Mouse (Mus musculus) liver, postnatal 0 days (tissue): Measurements from ENCODE around the gene Ints13. TPM values are rescaled to one million over a fixed set of nuclear protein-coding genes. Genes with fewer than 3 reads are reported as not detected.

Experiments used
- ATAC-seq: fragments of 200-750 bp; cut with Nextera tagmentation; 2 replicates; pipeline ENCODE4 v1.8.0; 2017; ENCODE audit warnings: mild to moderate bottlenecking, moderate library complexity
- DNase-seq: peaks from one replicate; pipeline ENCODE4 v3.0.0-alpha.2; 2016
- H3K27ac ChIP-seq: fragments of 300-500 bp; sonication (generic); 2 replicates; pipeline ENCODE4 v1.5.1; 2014; ENCODE audit warnings: antibody characterized with exemption, moderate library complexity, mild to moderate bottlenecking, low read depth
- H3K27me3 ChIP-seq: fragments of 300-500 bp; sonication (generic); 2 replicates; pipeline ENCODE4 v1.6.1; 2014; ENCODE audit warnings: low read length, control low read depth, mixed read lengths; ENCODE audit not compliant: insufficient read depth
- H3K36me3 ChIP-seq: fragments of 300-500 bp; sonication (generic); replicated peaks from 2 replicates; pipeline ENCODE4 v1.6.1; 2014; ENCODE audit warnings: mild to moderate bottlenecking, control low read depth, low read length, moderate library complexity, mixed read lengths; ENCODE audit not compliant: insufficient read depth
- H3K4me1 ChIP-seq: fragments of 300-500 bp; sonication (generic); 2 replicates; pipeline ENCODE4 v1.6.1; 2014; ENCODE audit warnings: antibody characterized with exemption, mild to moderate bottlenecking, control low read depth; ENCODE audit not compliant: insufficient read depth
- H3K4me2 ChIP-seq: fragments of 300-500 bp; sonication (generic); 2 replicates; pipeline ENCODE4 v1.6.1; 2014; ENCODE audit warnings: low read depth, mild to moderate bottlenecking, low read length, moderate library complexity, mixed read lengths
- H3K4me3 ChIP-seq: fragments of 300-500 bp; sonication (generic); 2 replicates; pipeline ENCODE4 v1.5.1; 2014; ENCODE audit warnings: low read depth, low read length
- H3K9ac ChIP-seq: fragments of 300-500 bp; sonication (generic); replicated peaks from 2 replicates; pipeline ENCODE4 v1.6.1; 2014; ENCODE audit warnings: mild to moderate bottlenecking, moderate library complexity
- H3K9me3 ChIP-seq: fragments of 300-500 bp; sonication (generic); 2 replicates; pipeline ENCODE4 v1.6.1; 2016; ENCODE audit warnings: mild to moderate bottlenecking, control low read depth, low read length, mixed read lengths
- CTCF ChIP-seq: sonication (generic); IDR thresholded peaks from 2 replicates; pipeline ENCODE4 v1.5.1; 2016; ENCODE audit warnings: antibody characterized with exemption, low read depth
- EP300 ChIP-seq: IDR thresholded peaks from 2 replicates; pipeline ENCODE4 v1.6.1; 2016; ENCODE audit warnings: antibody characterized with exemption, low read depth, mild to moderate bottlenecking
- WGBS: fragments of 180-500 bp; shearing (Covaris S2); extraction: QIAGEN DNeasy Blood & Tissue Kit; methylation state at CpG from one replicate; pipeline ENCODE4 v1.1.7; 2014; ENCODE audit not compliant: insufficient replicate concordance; 5-methylcytosine and 5-hydroxymethylcytosine counted together
- polyA plus RNA-seq: library from polyadenylated mRNA; unstranded; fragments of >200 nt; fragmentation: Nextera tagmentation; extraction: Ambion mirVana; gene quantifications from 2 replicates; pipeline ENCODE4 v1.2.1, GENCODE M21; 2015

Ints13 gene
- polyA plus RNA-seq, 1 experiment from 2014 or later: 17.6 TPM

GRCm38 (mm10) chr6:146500771-146501170 is 76.9 kb downstream of the Ints13 start:
- H3K27me3 ChIP-seq: no peaks in the 10 kb centered on the region
- H3K9ac ChIP-seq: peak overlapping the region; percentile 75
- peaks cover 18% of the 10 kb centered on the region for H3K4me1 ChIP-seq
- TF ChIP-seq CTCF: no peak
- TF ChIP-seq EP300: no peak
- H3K27ac ChIP-seq: peak overlapping the region; percentile 94
- H3K36me3 ChIP-seq: no peaks in the 10 kb centered on the region
- no peak for DNase-seq
- no peaks in the 10 kb centered on the region for H3K9me3 ChIP-seq
- 46% methylated on average over 5 of the region's 5 CpGs for WGBS
- ATAC-seq: no peak
- H3K4me2 ChIP-seq: peak overlapping the region; percentile 93
- H3K4me3 ChIP-seq: peak overlapping the region; percentile 65

DNA sequence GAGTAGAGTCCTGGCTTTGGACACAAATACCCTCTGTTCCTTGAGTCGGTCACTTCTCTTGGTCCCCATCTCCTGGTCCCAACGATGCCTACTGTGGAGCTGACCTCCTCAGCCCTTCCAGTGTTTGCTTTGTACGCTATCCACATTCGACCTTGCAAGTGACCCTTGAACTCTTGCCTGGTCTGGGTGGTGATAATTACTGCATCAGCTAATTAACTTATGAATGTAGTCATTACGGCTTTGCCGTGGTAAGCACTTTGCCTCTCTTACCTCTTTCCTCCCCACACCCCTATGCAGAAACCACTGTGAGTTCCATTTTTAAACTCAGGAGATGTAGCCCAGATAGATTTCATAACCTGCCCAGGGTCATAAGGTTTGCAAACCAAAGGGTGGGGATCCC is 77.4 kb downstream of the Ints13 start:
- Histone ChIP-seq H3K27ac (peak overlapping the region; percentile 94; the same call in 1 of the 2 replicates), H3K36me3 (no peaks in the 10 kb centered on the region), H3K4me3 (0 out of 2 replicates have a peak overlapping the region, but pooled peaks have one; percentile 65), H3K27me3 (no peaks in the 10 kb centered on the region), H3K9me3 (no peaks in the 10 kb centered on the region), H3K4me1 (peaks cover 19% of the 10 kb centered on the region), H3K9ac (no peak overlapping the region), H3K4me2 (peak overlapping the region; percentile 93)
- TF ChIP-seq CTCF: no peak
- no peak for TF ChIP-seq EP300
- WGBS: 58% methylated on average over 6 of the region's 6 CpGs
- DNase-seq: no peak
- ATAC-seq: no peak

Other genes starting within 250 kb of the Ints13 start
- 13.8 and 15.2 TPM in 2 replicates for gene Itpr2, start 75.6 kb downstream of the Ints13 start, polyA plus RNA-seq
- 69.7 and 71.6 TPM in 2 replicates for gene Fgfr1op2, start 632 bp downstream of the Ints13 start, polyA plus RNA-seq
- gene Med21, start 64.7 kb upstream of the Ints13 start, polyA plus RNA-seq: 52.2 and 53.8 TPM in 2 replicates
- 19.7 and 21.2 TPM in 2 replicates for gene Tm7sf3, start 65.0 kb upstream of the Ints13 start, polyA plus RNA-seq
- 4.0 and 4.5 TPM in 2 replicates for gene Stk38l, start 147.2 kb upstream of the Ints13 start, polyA plus RNA-seq
- gene Arntl2, start 218.2 kb upstream of the Ints13 start, polyA plus RNA-seq: 0.17 and 0.72 TPM in 2 replicates